Mouse (Mus musculus) liver, embryonic 11.5 days (tissue): ENCODE data around the gene Ano9. TPM values are rescaled to one million over a fixed set of nuclear protein-coding genes. Genes with fewer than 3 reads are reported as not detected.

Experiments
- ATAC-seq: fragments of 200-750 bp; cut with Nextera tagmentation; replicated peaks from 2 replicates; pipeline ENCODE4 v1.8.0; 2017; ENCODE audit warnings: moderate number of reproducible peaks, mild to moderate bottlenecking, moderate TSS enrichment, moderate library complexity; ENCODE audit not compliant: low FRiP score
- DNase-seq: peaks from one replicate; pipeline ENCODE4 v3.0.0-alpha.2; 2017; ENCODE audit warnings: low spot score
- H3K27ac ChIP-seq: fragments of 300-500 bp; sonication (generic); 2 replicates; pipeline ENCODE4 v1.5.1; 2014; ENCODE audit warnings: mild to moderate bottlenecking, low read depth, low read length, control low read depth
- H3K27me3 ChIP-seq: fragments of 300-500 bp; sonication (generic); replicated peaks from 2 replicates; pipeline ENCODE4 v1.6.1; 2014; ENCODE audit warnings: low read length, mixed read lengths; ENCODE audit not compliant: control insufficient read depth, insufficient read depth
- H3K36me3 ChIP-seq: fragments of 300-500 bp; sonication (generic); 2 replicates; pipeline ENCODE4 v1.6.1; 2014; ENCODE audit warnings: mild to moderate bottlenecking, low read length, moderate library complexity, mixed read lengths; ENCODE audit not compliant: control insufficient read depth, insufficient read depth
- H3K4me1 ChIP-seq: fragments of 300-500 bp; sonication (generic); replicated peaks from 2 replicates; pipeline ENCODE4 v1.6.1; 2014; ENCODE audit warnings: low read length, mixed read lengths; ENCODE audit not compliant: control insufficient read depth, insufficient read depth
- H3K4me2 ChIP-seq: fragments of 300-500 bp; sonication (generic); 2 replicates; pipeline ENCODE4 v1.6.1; 2014; ENCODE audit warnings: mild to moderate bottlenecking, control low read depth, moderate library complexity
- H3K4me3 ChIP-seq: fragments of 300-500 bp; sonication (generic); 2 replicates; pipeline ENCODE4 v1.5.1; 2014; ENCODE audit warnings: low read depth, low read length, control low read depth
- H3K9ac ChIP-seq: fragments of 300-500 bp; sonication (generic); 2 replicates; pipeline ENCODE4 v1.6.1; 2014; ENCODE audit warnings: low read depth, low read length, control low read depth
- H3K9me3 ChIP-seq: fragments of 300-500 bp; sonication (generic); 2 replicates; pipeline ENCODE4 v1.6.1; 2016; ENCODE audit warnings: low read length, inconsistent platforms, mixed read lengths; ENCODE audit not compliant: control insufficient read depth
- WGBS: fragments of 180-500 bp; shearing (Covaris S2); extraction: QIAGEN DNeasy Blood & Tissue Kit; methylation state at CpG from one replicate; pipeline ENCODE4 v1.1.7; 2014; 5-methylcytosine and 5-hydroxymethylcytosine counted together
- polyA plus RNA-seq: library from polyadenylated mRNA; unstranded; fragments of >200 nt; fragmentation: Nextera tagmentation; extraction: Ambion mirVana; gene quantifications from 2 replicates; pipeline ENCODE4 v1.2.1, GENCODE M21; 2014

Ano9 gene
- polyA plus RNA-seq, 1 experiment from 2014 or later = 0.41 TPM

- H3K27me3 ChIP-seq = peaks cover 57% of the 10 kb centered on the region
- ATAC-seq = no peak
- DNase-seq = no peak
- H3K4me1 ChIP-seq = peaks cover 25% of the 10 kb centered on the region
- H3K9ac ChIP-seq = no peak overlapping the region
- no peaks in the 10 kb centered on the region for H3K9me3 ChIP-seq
- H3K36me3 ChIP-seq = 0 out of 2 replicates have a peak, but pooled peaks cover 2% of the 10 kb centered on the region
- H3K27ac ChIP-seq = no peak overlapping the region
- no peak overlapping the region for H3K4me2 ChIP-seq
- H3K4me3 ChIP-seq = no peak overlapping the region
- 80% methylated on average over 3 of the region's 3 CpGs for WGBS
Measured at GRCm38 (mm10) chr7:141063353-141063752, 54.3 kb downstream of the Ano9 start.

GRCm38 (mm10) chr7:141062525-141062924 is 55.1 kb downstream of the Ano9 start:
- Histone ChIP-seq H3K36me3 (0 out of 2 replicates have a peak, but pooled peaks cover 2% of the 10 kb centered on the region), H3K27ac (no peak overlapping the region), H3K27me3 (peaks cover 50% of the 10 kb centered on the region), H3K4me3 (no peak overlapping the region), H3K4me1 (peaks cover 25% of the 10 kb centered on the region), H3K9me3 (no peaks in the 10 kb centered on the region), H3K9ac (no peak overlapping the region), H3K4me2 (no peak overlapping the region)
- 55% methylated on average over 7 of the region's 7 CpGs for WGBS
- ATAC-seq (no peak), DNase-seq (no peak)

- no peak overlapping the region for H3K27ac ChIP-seq
- peaks cover 49% of the 10 kb centered on the region for H3K27me3 ChIP-seq
- H3K4me2 ChIP-seq = peak overlapping the region; percentile 79
- H3K9me3 ChIP-seq = no peaks in the 10 kb centered on the region
- H3K9ac ChIP-seq = peak overlapping the region; percentile 58
- ATAC-seq (0 out of 2 replicates have a peak, but pooled peaks have one; percentile 4), DNase-seq (no peak)
- peaks cover 25% of the 10 kb centered on the region for H3K4me1 ChIP-seq
- 0 out of 2 replicates have a peak, but pooled peaks cover 2% of the 10 kb centered on the region for H3K36me3 ChIP-seq
- 4% methylated on average over 37 of the region's 37 CpGs for WGBS
- H3K4me3 ChIP-seq = peak overlapping the region; percentile 56
Measured at GRCm38 (mm10) chr7:141061269-141061692, 56.3 kb downstream of the Ano9 start.

GRCm38 (mm10) chr7:141060426-141061242 is 57.0 kb downstream of the Ano9 start, which contains the start of gene B4galnt4:
Gene B4galnt4, plus strand, starts transcription at chr7:141061104.
- ATAC-seq (peak; percentile 60), DNase-seq (no peak)
- Histone ChIP-seq H3K4me1 (peaks cover 25% of the 10 kb centered on the region), H3K4me2 (peak within 1 kb of the TSS; percentile 79), H3K27me3 (peaks cover 49% of the 10 kb centered on the region), H3K27ac (no peak within 1 kb of the TSS), H3K9me3 (no peaks in the 10 kb centered on the region), H3K36me3 (0 out of 2 replicates have a peak, but pooled peaks cover 2% of the 10 kb centered on the region), H3K9ac (peak within 1 kb of the TSS; percentile 58), H3K4me3 (peak within 1 kb of the TSS; percentile 56)
- WGBS = 1% methylated on average over 68 of the region's 72 CpGs

- WGBS = 60% methylated on average over 2 of the region's 2 CpGs
- DNase-seq (no peak), ATAC-seq (no peak; the same call in 1 of the 2 replicates)
- Histone ChIP-seq H3K27me3 (peaks cover 49% of the 10 kb centered on the region), H3K9ac (no peak overlapping the region), H3K4me1 (peaks cover 25% of the 10 kb centered on the region), H3K36me3 (0 out of 2 replicates have a peak, but pooled peaks cover 2% of the 10 kb centered on the region), H3K4me3 (0 out of 2 replicates have a peak overlapping the region, but pooled peaks have one; percentile 56), H3K9me3 (no peaks in the 10 kb centered on the region), H3K27ac (no peak overlapping the region), H3K4me2 (peak overlapping the region; percentile 79)
Measured at GRCm38 (mm10) chr7:141059929-141060328, 57.7 kb downstream of the Ano9 start.

GRCm38 (mm10) chr7:141058601-141059341 is 58.8 kb downstream of the Ano9 start:
- Histone ChIP-seq H3K4me3 (no peak overlapping the region), H3K4me1 (peaks cover 19% of the 10 kb centered on the region), H3K9me3 (no peaks in the 10 kb centered on the region), H3K27me3 (peaks cover 47% of the 10 kb centered on the region), H3K4me2 (no peak overlapping the region), H3K27ac (no peak overlapping the region), H3K36me3 (no peaks in the 10 kb centered on the region), H3K9ac (no peak overlapping the region)
- DNase-seq (no peak), ATAC-seq (no peak)
- 74% methylated on average over 14 of the region's 14 CpGs for WGBS

GRCm38 (mm10) chr7:141057541-141057940 is 60.1 kb downstream of the Ano9 start:
- Histone ChIP-seq H3K36me3 (no peaks in the 10 kb centered on the region), H3K4me3 (no peak overlapping the region), H3K9ac (no peak overlapping the region), H3K4me2 (no peak overlapping the region), H3K27ac (no peak overlapping the region), H3K4me1 (peaks cover 13% of the 10 kb centered on the region), H3K27me3 (peaks cover 47% of the 10 kb centered on the region), H3K9me3 (no peaks in the 10 kb centered on the region)
- 95% methylated on average over 1 of the region's 1 CpGs for WGBS
- ATAC-seq (no peak), DNase-seq (no peak)

GRCm38 (mm10) chr7:141056976-141057375 is 60.6 kb downstream of the Ano9 start:
- H3K4me2 ChIP-seq = no peak overlapping the region
- peaks cover 43% of the 10 kb centered on the region for H3K27me3 ChIP-seq
- H3K9ac ChIP-seq = no peak overlapping the region
- peaks cover 10% of the 10 kb centered on the region; the same call in 1 of the 2 replicates for H3K4me1 ChIP-seq
- 81% methylated on average over 6 of the region's 6 CpGs for WGBS
- H3K36me3 ChIP-seq = no peaks in the 10 kb centered on the region
- DNase-seq = no peak
- H3K4me3 ChIP-seq = no peak overlapping the region
- no peak overlapping the region for H3K27ac ChIP-seq
- ATAC-seq = no peak
- no peaks in the 10 kb centered on the region for H3K9me3 ChIP-seq
